Mouse (Mus musculus): Measurements from ENCODE around the gene 4921501E09Rik. TPM values are rescaled to one million over a fixed set of nuclear protein-coding genes. Genes with fewer than 3 reads are reported as not detected.
"Not testable (repeated sequence)": the region's sequence is repeated elsewhere in the genome, so short reads cannot be mapped to it uniquely, and the experiment has no call there.

4921501E09Rik gene
- polyA plus RNA-seq, 1 experiment from 2014 or later = not detected

DNA sequence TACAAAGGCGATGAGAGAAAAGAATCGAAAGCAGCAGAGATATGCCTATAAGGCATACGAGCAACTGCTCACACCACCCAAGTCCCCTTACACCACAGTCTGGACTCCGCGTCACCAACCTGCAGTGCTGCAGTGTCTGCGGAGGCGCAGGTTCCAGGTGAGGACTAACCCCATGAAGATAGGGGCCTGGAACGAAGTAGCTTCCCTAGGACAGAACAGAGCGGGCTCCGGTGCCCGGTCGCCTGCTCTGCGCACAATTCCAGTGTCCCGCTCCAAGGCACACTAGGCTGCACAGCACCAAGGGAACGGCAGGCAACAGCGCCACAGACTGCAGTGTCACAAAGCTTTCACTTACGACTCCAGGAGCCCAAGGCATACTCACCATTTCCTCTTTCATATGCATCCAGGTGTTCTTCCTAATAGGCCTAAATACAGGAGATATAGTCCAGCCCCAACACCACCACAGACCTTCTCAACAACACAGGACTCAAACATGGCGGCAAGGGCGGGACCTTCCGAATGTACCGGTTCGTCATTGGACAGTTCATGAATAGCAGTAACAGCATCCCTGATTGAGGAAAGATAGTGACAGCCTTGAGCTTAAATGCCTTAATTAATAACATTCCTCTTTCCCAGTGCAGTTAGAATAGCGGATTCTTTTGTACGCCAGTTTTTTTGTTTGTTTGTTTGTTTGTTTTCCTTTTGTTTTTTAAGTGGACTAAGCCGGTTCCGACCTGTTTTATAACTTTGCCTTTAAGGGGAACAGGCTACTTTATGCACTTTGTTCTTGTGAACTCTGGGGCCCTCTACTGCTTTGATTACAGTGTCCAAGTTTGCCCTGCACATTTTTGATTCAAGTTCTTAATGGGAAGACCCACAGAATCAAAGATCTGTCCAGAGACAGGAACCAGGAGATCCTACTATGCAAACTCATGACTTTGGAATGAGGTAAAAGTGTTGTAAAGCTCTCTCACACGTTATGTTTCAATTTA is 34.7 kb downstream of the 4921501E09Rik start, which contains the start of gene Zfp763:
TSS of gene Zfp763 (minus strand) at position 503 of the 992 bp plus-strand sequence.
- H3K4me3 ChIP-seq (ENCODE audit: low read depth, low read length) = peak within 1 kb of the TSS; percentile 78
- H3K36me3 ChIP-seq (ENCODE audit: insufficient read depth) = no peaks in the 10 kb centered on the region
- peak within 1 kb of the TSS; percentile 86 for H3K27ac ChIP-seq (ENCODE audit: low read depth)
- peak; percentile 99 for ATAC-seq (ENCODE audit: insufficient read depth)
- peak; percentile 22; the same call in 1 of the 2 replicates for TF ChIP-seq CTCF (IDR thresholded peaks at IDR 0.05; ENCODE audit: low read depth)
- H3K9me3 ChIP-seq (ENCODE audit: low read depth, low read length) = no peaks in the 10 kb centered on the region
- 2% methylated on average over 27 of the region's 27 CpGs for WGBS
- peak; percentile 92 for DNase-seq
- no peaks in the 10 kb centered on the region for H3K4me1 ChIP-seq (ENCODE audit: insufficient read depth)
- peak within 1 kb of the TSS; percentile 82 for H3K9ac ChIP-seq
- H3K27me3 ChIP-seq (ENCODE audit: insufficient read depth, low read length) = no peaks in the 10 kb centered on the region
- H3K4me2 ChIP-seq = peak within 1 kb of the TSS; percentile 63

DNA sequence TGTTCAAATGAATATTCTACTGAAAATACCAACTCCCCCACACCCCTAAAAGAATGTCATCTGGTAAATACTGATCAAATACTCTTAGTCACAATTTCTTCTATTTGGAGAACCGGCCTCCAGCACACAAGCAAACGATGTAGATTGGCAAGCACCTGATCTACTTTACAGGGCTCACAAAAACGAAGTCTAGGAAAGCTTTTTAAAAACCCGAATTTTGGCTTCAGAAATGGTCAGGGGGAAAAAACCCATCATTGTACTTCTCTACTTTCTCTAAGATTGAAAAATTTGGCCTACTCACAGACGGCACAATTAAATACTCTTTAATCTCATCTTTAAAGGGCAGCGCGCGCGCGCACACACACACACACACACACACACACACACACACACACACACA is 35.5 kb downstream of the 4921501E09Rik start:
- no peaks in the 10 kb centered on the region for H3K27me3 ChIP-seq (ENCODE audit: insufficient read depth, low read length)
- no peak overlapping the region for H3K27ac ChIP-seq (ENCODE audit: low read depth)

DNA sequence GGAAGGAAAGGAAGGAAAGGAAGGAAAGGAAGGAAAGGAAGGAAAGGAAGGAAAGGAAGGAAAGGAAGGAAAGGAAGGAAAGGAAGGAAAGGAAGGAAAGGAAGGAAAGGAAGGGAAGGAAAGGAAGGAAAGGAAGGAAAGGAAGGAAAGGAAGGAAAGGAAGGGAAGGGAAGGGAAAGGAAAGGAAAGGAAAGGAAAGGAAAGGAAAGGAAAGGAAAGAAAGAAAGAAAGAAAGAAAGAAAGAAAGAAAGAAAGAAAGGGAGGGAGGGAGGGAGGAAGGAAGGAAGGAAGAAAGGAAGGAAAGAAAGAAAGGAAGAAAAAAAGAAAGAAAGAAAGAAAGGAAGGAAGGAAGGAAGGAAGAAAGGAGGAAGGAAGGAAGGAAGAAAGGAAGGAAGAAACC is 47.4 kb downstream of the 4921501E09Rik start:
- not testable (repeated sequence) for H3K4me2 ChIP-seq; H3K9ac ChIP-seq; H3K4me3 ChIP-seq (ENCODE audit: low read depth, low read length); ATAC-seq (ENCODE audit: insufficient read depth); DNase-seq; H3K27ac ChIP-seq (ENCODE audit: low read depth); H3K27me3 ChIP-seq (ENCODE audit: insufficient read depth, low read length); H3K4me1 ChIP-seq (ENCODE audit: insufficient read depth)
- H3K9me3 ChIP-seq (ENCODE audit: low read depth, low read length) = peaks cover 55% of the 10 kb centered on the region
- peaks cover 52% of the 10 kb centered on the region for H3K36me3 ChIP-seq (ENCODE audit: insufficient read depth)

More for the DNA sequence above, 35.5 kb downstream of the 4921501E09Rik start:
- Histone ChIP-seq H3K9ac (peak overlapping the region; percentile 82), H3K36me3 (ENCODE audit: insufficient read depth) (no peaks in the 10 kb centered on the region), H3K4me3 (ENCODE audit: low read depth, low read length) (peak overlapping the region; percentile 78), H3K9me3 (ENCODE audit: low read depth, low read length) (peaks cover 3% of the 10 kb centered on the region; the same call in 1 of the 2 replicates), H3K4me1 (ENCODE audit: insufficient read depth) (no peaks in the 10 kb centered on the region), H3K4me2 (peak overlapping the region; percentile 63)
- DNase-seq (peak; percentile 7), ATAC-seq (ENCODE audit: insufficient read depth) (no peak)
- TF ChIP-seq CTCF (IDR thresholded peaks at IDR 0.05; ENCODE audit: low read depth) = no peak
- 6% methylated on average over 10 of the region's 10 CpGs for WGBS

Other genes with a start within 250 kb of the 4921501E09Rik start
- 16.1 and 19.0 TPM in 2 replicates for gene Zfp799, start 237.8 kb downstream of the 4921501E09Rik start, polyA plus RNA-seq (2014; fragmentation: Nextera tagmentation; extraction: Ambion mirVana)
- 7.9 and 8.8 TPM in 2 replicates for gene Zfp870, start 176.4 kb downstream of the 4921501E09Rik start, polyA plus RNA-seq (2014; fragmentation: Nextera tagmentation; extraction: Ambion mirVana)
- not detected in 2 replicates for gene Cyp4f14, start 150.7 kb downstream of the 4921501E09Rik start, polyA plus RNA-seq (2014; fragmentation: Nextera tagmentation; extraction: Ambion mirVana)
- gene Cyp4f13, start 120.7 kb downstream of the 4921501E09Rik start, polyA plus RNA-seq (2014; fragmentation: Nextera tagmentation; extraction: Ambion mirVana) = 8.1 and 8.5 TPM in 2 replicates
- gene Zfp472, start 102.2 kb downstream of the 4921501E09Rik start, polyA plus RNA-seq (2014; fragmentation: Nextera tagmentation; extraction: Ambion mirVana) = 11.4 and 13.3 TPM in 2 replicates
- gene Zfp952, start 74.9 kb downstream of the 4921501E09Rik start, polyA plus RNA-seq (2014; fragmentation: Nextera tagmentation; extraction: Ambion mirVana) = 13.6 and 14.5 TPM in 2 replicates
- 14.6 and 16.9 TPM in 2 replicates for gene Zfp763, start 34.7 kb downstream of the 4921501E09Rik start, polyA plus RNA-seq (2014; fragmentation: Nextera tagmentation; extraction: Ambion mirVana)
- 6.2 and 8.0 TPM in 2 replicates for gene Zfp563, start 21.3 kb upstream of the 4921501E09Rik start, polyA plus RNA-seq (2014; fragmentation: Nextera tagmentation; extraction: Ambion mirVana)
- not detected in 2 replicates for gene Morc2b, start 71.6 kb upstream of the 4921501E09Rik start, polyA plus RNA-seq (2014; fragmentation: Nextera tagmentation; extraction: Ambion mirVana)
- not detected in 2 replicates for gene Olfr55, start 100.4 kb upstream of the 4921501E09Rik start, polyA plus RNA-seq (2014; fragmentation: Nextera tagmentation; extraction: Ambion mirVana)
- gene Olfr239, start 123.2 kb upstream of the 4921501E09Rik start, polyA plus RNA-seq (2014; fragmentation: Nextera tagmentation; extraction: Ambion mirVana) = not detected in 2 replicates
- not detected in 2 replicates for gene Olfr1564, start 153.6 kb upstream of the 4921501E09Rik start, polyA plus RNA-seq (2014; fragmentation: Nextera tagmentation; extraction: Ambion mirVana)
- gene Zfp955a, start 187.1 kb upstream of the 4921501E09Rik start, polyA plus RNA-seq (2014; fragmentation: Nextera tagmentation; extraction: Ambion mirVana) = 18.9 and 20.0 TPM in 2 replicates
- gene Olfr63, start 196.6 kb upstream of the 4921501E09Rik start, polyA plus RNA-seq (2014; fragmentation: Nextera tagmentation; extraction: Ambion mirVana) = 0.03 TPM in 2 replicates
- 9.5 and 10.1 TPM in 2 replicates for gene Zfp955b, start 221.5 kb upstream of the 4921501E09Rik start, polyA plus RNA-seq (2014; fragmentation: Nextera tagmentation; extraction: Ambion mirVana)